Mouse (Mus musculus) MEL (cell line): ENCODE measurements around the gene Wdr54. TPM values are rescaled to one million over a fixed set of nuclear protein-coding genes. Genes with fewer than 3 reads are reported as not detected.

ENCODE experiments used
- DNase-seq: peaks from one replicate; pipeline ENCODE4 v3.0.0; 2011; ENCODE audit warnings: low read depth, low spot score
- H3K27ac ChIP-seq: 2 replicates; pipeline ENCODE4 v1.5.1; 2012; ENCODE audit warnings: low read depth, mild to moderate bottlenecking, control low read depth, low read length, moderate library complexity; ENCODE audit not compliant: control insufficient read depth
- H3K27me3 ChIP-seq, 2 experiments: fragments of 150-350 bp in 1 of 2; sonication (generic) in 1 of 2; 2 replicates each; pipeline ENCODE4 v1.6.1; 2012; ENCODE audit warnings: low read length in 2 of 2, mild to moderate bottlenecking in 2 of 2, improper control_type of control experiment in 1 of 2, moderate library complexity in 1 of 2; ENCODE audit not compliant: insufficient read depth in 2 of 2, control insufficient read depth in 1 of 2
- H3K36me3 ChIP-seq, 2 experiments: 2 replicates each; pipeline ENCODE4 v1.6.1; 2012 to 2014; ENCODE audit warnings: low read length in 2 of 2, improper control_type of control experiment in 1 of 2, inconsistent platforms in 1 of 2, mild to moderate bottlenecking in 1 of 2; ENCODE audit not compliant: insufficient read depth in 2 of 2, control insufficient read depth in 1 of 2
- H3K4me1 ChIP-seq, 2 experiments: fragments of 150-350 bp in 1 of 2; sonication (generic) in 1 of 2; 2 replicates each; pipeline ENCODE4 v1.6.1; 2012; ENCODE audit warnings: low read length in 2 of 2, improper control_type of control experiment in 1 of 2, mild to moderate bottlenecking in 1 of 2; ENCODE audit not compliant: insufficient read depth in 2 of 2, control insufficient read depth in 1 of 2
- H3K4me3 ChIP-seq, 2 experiments: fragments of 150-350 bp in 1 of 2; sonication (generic) in 1 of 2; 2 replicates each; pipeline ENCODE4 v1.5.1; 2012; ENCODE audit warnings: low read depth in 2 of 2, low read length in 2 of 2, mild to moderate bottlenecking in 2 of 2, moderate library complexity in 2 of 2, control low read depth in 1 of 2, improper control_type of control experiment in 1 of 2; ENCODE audit not compliant: control insufficient read depth in 1 of 2, insufficient read depth in 1 of 2
- H3K79me2 ChIP-seq: 2 replicates; pipeline ENCODE4 v1.6.1; 2012; ENCODE audit warnings: mild to moderate bottlenecking, low read length, moderate library complexity; ENCODE audit not compliant: control insufficient read depth, poor library complexity, insufficient read depth
- H3K9ac ChIP-seq: 2 replicates; pipeline ENCODE4 v1.6.1; 2012; ENCODE audit warnings: low read depth, mild to moderate bottlenecking, control low read depth, low read length, moderate library complexity; ENCODE audit not compliant: control insufficient read depth, poor library complexity, severe bottlenecking
- H3K9me3 ChIP-seq: fragments of 150-350 bp; sonication (generic); replicated peaks from 2 replicates; pipeline ENCODE4 v1.6.1; 2012; ENCODE audit warnings: mild to moderate bottlenecking, low read length, improper control_type of control experiment, moderate library complexity; ENCODE audit not compliant: insufficient read depth
- CHD1 ChIP-seq: IDR thresholded peaks from 2 replicates; pipeline ENCODE4 v1.6.1; 2012; ENCODE audit warnings: low read depth, mild to moderate bottlenecking, inconsistent platforms, low read length, improper control_type of control experiment
- CHD2 ChIP-seq: IDR thresholded peaks from 2 replicates; pipeline ENCODE4 v1.6.1; 2011; ENCODE audit warnings: low read length, improper control_type of control experiment
- CTCF ChIP-seq, 3 experiments: IDR thresholded peaks in 2 of 3; conservative IDR thresholded peaks in 1 of 3; 2 replicates each; pipeline ENCODE4 v1.5.1; 2011 to 2012; ENCODE audit warnings: low read length in 3 of 3, low read depth in 2 of 3, mild to moderate bottlenecking in 2 of 3, improper control_type of control experiment in 1 of 3, inconsistent platforms in 1 of 3, mixed read lengths in 1 of 3, moderate library complexity in 1 of 3; ENCODE audit not compliant: control insufficient read depth in 1 of 3, insufficient read depth in 1 of 3, poor library complexity in 1 of 3, severe bottlenecking in 1 of 3
- E2F4 ChIP-seq: IDR thresholded peaks from 2 replicates; pipeline ENCODE4 v1.6.1; 2011; ENCODE audit warnings: low read depth, low read length, improper control_type of control experiment, borderline replicate concordance
- GABPA ChIP-seq: IDR thresholded peaks from 2 replicates; pipeline ENCODE4 v1.6.1; 2012; ENCODE audit warnings: low read depth, mild to moderate bottlenecking, inconsistent platforms, low read length, improper control_type of control experiment, moderate library complexity
- GATA1 ChIP-seq: IDR thresholded peaks from 2 replicates; pipeline ENCODE4 v1.6.1; 2011; ENCODE audit warnings: low read depth, low read length, improper control_type of control experiment
- MAFK ChIP-seq: IDR thresholded peaks from 2 replicates; pipeline ENCODE4 v1.6.1; 2011; ENCODE audit warnings: low read depth, mild to moderate bottlenecking, low read length, improper control_type of control experiment, borderline replicate concordance
- MYB ChIP-seq: IDR thresholded peaks from 2 replicates; pipeline ENCODE4 v1.6.1; 2011; ENCODE audit warnings: mild to moderate bottlenecking, low read depth, low read length, improper control_type of control experiment
- POLR2AphosphoS2 ChIP-seq: IDR thresholded peaks from 2 replicates; pipeline ENCODE4 v1.6.1; 2011; ENCODE audit warnings: low read length, improper control_type of control experiment
- SIN3A ChIP-seq: IDR thresholded peaks from 2 replicates; pipeline ENCODE4 v1.6.1; 2012; ENCODE audit warnings: low read length, improper control_type of control experiment, inconsistent platforms
- TAL1 ChIP-seq: IDR thresholded peaks from 2 replicates; pipeline ENCODE4 v1.6.1; 2012; ENCODE audit warnings: mild to moderate bottlenecking, inconsistent platforms, low read length, moderate library complexity, mixed read lengths
- USF1 ChIP-seq: IDR thresholded peaks from 2 replicates; pipeline ENCODE4 v1.6.1; 2014; ENCODE audit warnings: low read depth, mild to moderate bottlenecking, inconsistent platforms, low read length, improper control_type of control experiment, moderate library complexity
- USF2 ChIP-seq, 2 experiments: IDR thresholded peaks; 2 replicates each; pipeline ENCODE4 v1.6.1; 2011 to 2012; ENCODE audit warnings: improper control_type of control experiment in 2 of 2, low read length in 2 of 2, borderline replicate concordance in 1 of 2, inconsistent platforms in 1 of 2, low read depth in 1 of 2, mild to moderate bottlenecking in 1 of 2; ENCODE audit not compliant: insufficient read depth in 1 of 2
- ZKSCAN1 ChIP-seq: IDR thresholded peaks from 2 replicates; pipeline ENCODE4 v1.6.1; 2012; ENCODE audit warnings: low read depth, mild to moderate bottlenecking, inconsistent platforms, low read length, improper control_type of control experiment, moderate library complexity
- polyA plus RNA-seq, 2 experiments: library from polyadenylated mRNA; stranded (reverse) in 1 of 2; unstranded in 1 of 2; fragments of >175 nt in 1 of 2; fragments of >200 nt in 1 of 2; gene quantifications; 2 replicates each; pipeline versions ENCODE4 v1.2.1 to v1.2.4; 2012; ENCODE audit warnings: low replicate concordance in 2 of 2, low read depth in 1 of 2; ENCODE audit not compliant: insufficient read length in 2 of 2, insufficient read depth in 1 of 2, missing spikeins in 1 of 2
- total RNA-seq: library from RNA; depleted of rRNA; stranded (reverse); fragments of 300-350 nt; gene quantifications from 2 replicates; pipeline ENCODE4 v1.2.3, GENCODE M21; 2012

The Wdr54 gene
- total and polyA plus RNA-seq, 3 experiments, result 3.2 to 4.6 TPM; not detected in 1

DNA sequence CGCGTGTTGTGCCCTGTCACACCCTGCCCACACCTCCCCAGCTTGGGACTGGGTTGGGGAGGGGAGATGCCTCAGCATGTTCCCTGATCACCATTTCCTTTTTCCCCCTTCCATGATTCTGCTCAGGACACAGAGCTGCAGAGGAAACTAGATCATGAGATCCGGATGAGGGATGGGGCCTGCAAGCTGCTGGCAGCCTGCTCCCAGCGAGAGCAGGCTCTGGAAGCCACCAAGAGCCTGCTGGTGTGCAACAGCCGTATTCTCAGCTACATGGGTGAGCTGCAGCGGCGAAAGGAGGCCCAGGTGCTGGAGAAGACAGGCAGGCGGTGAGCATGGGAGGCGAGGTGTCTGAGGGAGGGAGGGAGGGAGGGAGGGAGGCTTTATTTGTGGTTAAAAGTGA, 10.4 kb downstream of the Wdr54 start:
- Histone ChIP-seq H3K27ac (no peak overlapping the region), H3K36me3 (no peaks in the 10 kb centered on the region), H3K79me2 (no peaks in the 10 kb centered on the region), H3K4me3 (no peak overlapping the region), H3K4me1 (no peaks in the 10 kb centered on the region), H3K9me3 (no peaks in the 10 kb centered on the region), H3K27me3 (no peaks in the 10 kb centered on the region), H3K9ac (no peak overlapping the region)
- no peak for TF ChIP-seq CHD1
- no peak for TF ChIP-seq TAL1
- no peak for TF ChIP-seq USF1
- no peak for TF ChIP-seq CTCF (IDR thresholded peaks at IDR 0.05 in 2 of 3, conservative IDR thresholded peaks at IDR 0.05 in 1 of 3; ENCODE audit: control insufficient read depth in 1 of 3, insufficient read depth in 1 of 3, low read depth in 2 of 3, low read length in 3 of 3, poor library complexity in 1 of 3, severe bottlenecking in 1 of 3)
- no peak for TF ChIP-seq CHD2
- no peak for TF ChIP-seq GABPA
- DNase-seq, result no peak

DNA sequence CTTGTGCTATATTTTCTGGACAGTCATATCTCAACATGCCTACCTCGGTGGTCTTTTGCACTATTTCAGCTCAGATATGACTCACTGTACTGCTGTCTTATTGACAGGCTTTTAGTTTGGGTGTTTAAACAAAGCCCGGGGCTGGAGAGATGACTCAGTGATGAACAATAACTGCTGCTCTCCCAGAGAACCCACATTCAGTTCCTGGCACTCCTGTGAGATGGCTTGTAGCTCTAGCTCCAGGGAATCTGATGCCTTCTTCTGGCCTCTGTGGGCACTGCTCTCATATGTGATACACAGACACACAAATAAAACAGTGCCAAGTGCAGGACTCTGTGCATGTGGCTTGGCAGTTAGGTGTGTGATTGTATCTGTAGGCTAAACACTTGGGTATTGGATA, 11.0 kb downstream of the Wdr54 start:
- H3K4me3 ChIP-seq, result no peak overlapping the region
- no peak for TF ChIP-seq ZKSCAN1
- TF ChIP-seq MYB, result no peak
- TF ChIP-seq USF2 (IDR thresholded peaks at IDR 0.05; ENCODE audit: borderline replicate concordance in 1 of 2, insufficient read depth in 1 of 2, low read depth in 1 of 2, low read length in 2 of 2), result no peak
- TF ChIP-seq MAFK, result no peak
- no peak for TF ChIP-seq GABPA
- TF ChIP-seq, all 39 proteins: peak for 0
- Histone ChIP-seq H3K4me1 (no peaks in the 10 kb centered on the region), H3K9ac (no peak overlapping the region), H3K27ac (no peak overlapping the region), H3K36me3 (no peaks in the 10 kb centered on the region), H3K79me2 (no peaks in the 10 kb centered on the region), H3K9me3 (no peaks in the 10 kb centered on the region), H3K27me3 (no peaks in the 10 kb centered on the region)
- DNase-seq, result no peak

DNA sequence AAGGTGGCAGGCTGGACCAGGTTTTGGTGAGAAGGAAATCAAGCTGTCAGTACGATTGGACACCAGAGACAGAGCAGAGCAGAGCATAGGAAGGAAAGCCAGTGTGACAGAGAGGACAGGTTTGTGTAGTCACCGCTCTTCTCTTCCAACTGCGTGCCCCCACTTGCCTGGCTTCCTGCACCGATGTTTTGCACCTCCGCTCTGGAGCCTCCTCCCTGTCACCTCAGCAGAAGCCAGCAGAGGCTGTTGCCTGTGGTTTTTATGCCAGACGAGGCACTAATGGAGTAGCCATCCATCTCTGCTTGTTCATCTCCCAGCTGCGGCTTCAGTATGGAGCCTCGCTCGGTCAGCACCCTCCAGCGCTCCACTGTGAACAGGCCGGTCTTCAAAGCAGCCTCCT, 13.3 kb downstream of the Wdr54 start:
- no peaks in the 10 kb centered on the region for H3K27me3 ChIP-seq
- H3K9me3 ChIP-seq, result no peaks in the 10 kb centered on the region
- no peak for DNase-seq
- H3K4me1 ChIP-seq, result peaks cover 0 to 4% of the 10 kb centered on the region in 2 experiments; a peak in 2 of 4 replicates
- H3K4me3 ChIP-seq, result no peak overlapping the region
- H3K9ac ChIP-seq, result no peak overlapping the region
- no peaks in the 10 kb centered on the region for H3K79me2 ChIP-seq
- no peak overlapping the region for H3K27ac ChIP-seq
- no peaks in the 10 kb centered on the region for H3K36me3 ChIP-seq
- no peak for TF ChIP-seq SIN3A
- TF ChIP-seq ZKSCAN1, result no peak
- no peak for TF ChIP-seq POLR2AphosphoS2
- TF ChIP-seq CHD2, result no peak
- TF ChIP-seq GATA1, result no peak
- TF ChIP-seq E2F4, result no peak
- no peak for TF ChIP-seq GABPA
- TF ChIP-seq USF1, result no peak
